Mouse (Mus musculus): ENCODE measurements around the gene 4930568D16Rik. TPM values are rescaled to one million over a fixed set of nuclear protein-coding genes. Genes with fewer than 3 reads are reported as not detected.

4930568D16Rik gene
- polyA plus RNA-seq (2012; rRNA removed), result not detected in 2 replicates

GRCm38 (mm10) chr2:35367629-35368028, at the start of gene 4930568D16Rik:
4930568D16Rik (minus strand) TSS chr2:35367729.
- no peaks in the 10 kb centered on the region for H3K4me1 ChIP-seq (ENCODE audit: control insufficient read depth, insufficient read depth, low read length)
- no peaks in the 10 kb centered on the region for H3K27me3 ChIP-seq (replicated peaks; ENCODE audit: control insufficient read depth, insufficient read depth, low read length)
- TF ChIP-seq POLR2A (IDR thresholded peaks at IDR 0.05; ENCODE audit: low read depth, low read length) (no peak), CTCF (conservative IDR thresholded peaks at IDR 0.05; ENCODE audit: insufficient read depth, insufficient read length, low read depth, low read length) (no peak)
- no peak for DNase-seq
- WGBS, result 77% methylated on average over 2 of the region's 2 CpGs
- no peak within 1 kb of the TSS for H3K27ac ChIP-seq (ENCODE audit: insufficient read depth, low read depth, low read length)
- H3K36me3 ChIP-seq (ENCODE audit: control insufficient read depth, insufficient read depth, low read length), result no peaks in the 10 kb centered on the region
- no peak within 1 kb of the TSS for H3K4me3 ChIP-seq (ENCODE audit: insufficient read depth, low read depth, low read length)

DNA sequence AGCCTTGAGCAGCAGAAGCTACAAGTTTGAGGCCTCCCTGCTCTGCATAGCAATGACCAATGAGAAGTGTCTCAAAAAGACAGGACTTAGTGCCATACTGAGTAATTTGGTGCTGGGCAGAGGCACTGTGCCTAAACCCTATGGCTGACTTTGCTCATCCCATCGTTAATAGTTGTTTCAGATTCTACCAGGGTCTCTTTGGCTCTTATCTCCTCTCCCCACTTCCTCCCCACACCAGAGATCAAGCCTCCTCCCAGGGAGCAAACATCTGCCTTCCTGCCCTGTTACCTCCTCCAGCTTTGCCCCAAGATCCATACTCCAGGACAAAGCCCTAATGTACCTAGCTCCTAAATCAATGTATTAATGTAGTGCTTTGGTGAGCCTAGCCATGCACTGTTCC, 49.7 kb upstream of the 4930568D16Rik start:
- WGBS, result 85% methylated on average over 1 of the region's 1 CpGs
- H3K4me3 ChIP-seq (ENCODE audit: insufficient read depth, low read depth, low read length), result no peak overlapping the region
- TF ChIP-seq POLR2A (IDR thresholded peaks at IDR 0.05; ENCODE audit: low read depth, low read length), result no peak
- TF ChIP-seq CTCF (conservative IDR thresholded peaks at IDR 0.05; ENCODE audit: insufficient read depth, insufficient read length, low read depth, low read length), result no peak
- H3K27me3 ChIP-seq (replicated peaks; ENCODE audit: control insufficient read depth, insufficient read depth, low read length), result no peaks in the 10 kb centered on the region
- no peaks in the 10 kb centered on the region for H3K36me3 ChIP-seq (ENCODE audit: control insufficient read depth, insufficient read depth, low read length)
- no peak for DNase-seq
- H3K27ac ChIP-seq (ENCODE audit: insufficient read depth, low read depth, low read length), result no peak overlapping the region
- H3K4me1 ChIP-seq (ENCODE audit: control insufficient read depth, insufficient read depth, low read length), result no peaks in the 10 kb centered on the region

DNA sequence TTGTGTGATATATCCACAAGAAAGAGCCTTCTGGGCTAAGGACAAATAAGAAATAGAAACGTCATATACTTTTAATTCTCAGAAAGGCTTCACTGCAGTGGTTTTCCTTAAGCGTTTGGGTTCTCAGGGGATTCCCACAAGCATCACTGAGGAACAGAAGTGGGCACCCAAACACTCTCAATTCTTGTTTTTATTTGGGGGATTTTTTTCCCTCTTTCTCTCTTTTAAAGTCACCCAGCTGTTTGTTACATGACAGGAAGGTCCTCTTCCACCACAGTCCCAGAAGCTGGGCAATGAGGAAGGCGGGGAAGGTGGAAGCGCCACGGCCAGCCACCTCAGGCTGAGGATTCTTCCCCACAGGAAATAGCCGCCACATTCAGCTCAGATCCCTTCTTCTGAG, 48.9 kb upstream of the 4930568D16Rik start:
- TF ChIP-seq POLR2A (IDR thresholded peaks at IDR 0.05; ENCODE audit: low read depth, low read length) (no peak), CTCF (conservative IDR thresholded peaks at IDR 0.05; ENCODE audit: insufficient read depth, insufficient read length, low read depth, low read length) (no peak)
- Histone ChIP-seq H3K27me3 (replicated peaks; ENCODE audit: control insufficient read depth, insufficient read depth, low read length) (no peaks in the 10 kb centered on the region), H3K36me3 (ENCODE audit: control insufficient read depth, insufficient read depth, low read length) (no peaks in the 10 kb centered on the region), H3K27ac (ENCODE audit: insufficient read depth, low read depth, low read length) (no peak overlapping the region), H3K4me3 (ENCODE audit: insufficient read depth, low read depth, low read length) (no peak overlapping the region), H3K4me1 (ENCODE audit: control insufficient read depth, insufficient read depth, low read length) (no peaks in the 10 kb centered on the region)
- 74% methylated on average over 6 of the region's 6 CpGs for WGBS
- no peak for DNase-seq

DNA sequence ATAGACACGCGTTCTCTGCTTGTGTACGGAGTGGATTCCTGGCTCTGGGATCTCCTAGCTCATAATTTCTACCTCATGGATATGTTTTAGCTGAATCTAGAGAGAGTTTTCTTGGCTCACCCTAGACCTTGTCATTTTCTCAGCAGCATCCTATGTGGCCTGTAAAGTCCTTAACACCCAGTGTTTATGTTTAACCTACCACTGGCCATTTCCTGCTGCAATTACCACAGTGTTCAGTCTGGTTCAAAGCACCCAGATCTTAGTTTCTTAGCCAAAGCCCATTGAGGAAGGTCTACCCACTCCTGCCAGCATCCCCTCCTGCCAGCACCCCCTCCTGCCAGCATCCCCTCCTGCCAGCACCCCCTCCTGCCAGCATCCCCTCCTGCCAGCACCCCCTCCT, 45.3 kb upstream of the 4930568D16Rik start:
- 93% methylated on average over 3 of the region's 3 CpGs for WGBS
- TF ChIP-seq POLR2A (IDR thresholded peaks at IDR 0.05; ENCODE audit: low read depth, low read length), result no peak
- no peak for TF ChIP-seq CTCF (conservative IDR thresholded peaks at IDR 0.05; ENCODE audit: insufficient read depth, insufficient read length, low read depth, low read length)
- no peaks in the 10 kb centered on the region for H3K4me1 ChIP-seq (ENCODE audit: control insufficient read depth, insufficient read depth, low read length)

DNA sequence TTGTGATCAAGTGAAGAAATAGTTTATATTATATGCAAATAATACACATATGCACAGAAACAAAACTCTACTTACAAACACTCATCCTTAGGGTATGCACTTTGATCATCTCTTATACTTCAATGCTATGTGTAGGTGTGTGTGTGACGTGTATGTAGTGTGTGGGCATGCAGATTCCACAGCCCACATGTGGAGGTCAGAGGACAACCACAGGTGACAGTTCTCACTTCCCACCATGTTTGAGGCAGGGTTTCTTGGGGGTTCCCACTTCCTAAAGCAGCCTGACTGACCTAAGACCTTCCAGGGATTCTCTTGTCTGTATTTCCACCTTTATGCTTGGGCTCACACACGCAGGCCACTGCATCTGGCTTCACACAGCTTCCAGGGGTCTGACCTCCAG, 44.7 kb upstream of the 4930568D16Rik start:
- TF ChIP-seq CTCF (conservative IDR thresholded peaks at IDR 0.05; ENCODE audit: insufficient read depth, insufficient read length, low read depth, low read length) (no peak), POLR2A (IDR thresholded peaks at IDR 0.05; ENCODE audit: low read depth, low read length) (no peak)
- DNase-seq, result no peak
- 73% methylated on average over 2 of the region's 2 CpGs for WGBS

More for the DNA sequence above, 45.3 kb upstream of the 4930568D16Rik start:
- no peak overlapping the region for H3K4me3 ChIP-seq (ENCODE audit: insufficient read depth, low read depth, low read length)
- H3K36me3 ChIP-seq (ENCODE audit: control insufficient read depth, insufficient read depth, low read length), result no peaks in the 10 kb centered on the region
- no peak overlapping the region for H3K27ac ChIP-seq (ENCODE audit: insufficient read depth, low read depth, low read length)
- no peak for DNase-seq
- no peaks in the 10 kb centered on the region for H3K27me3 ChIP-seq (replicated peaks; ENCODE audit: control insufficient read depth, insufficient read depth, low read length)

DNA sequence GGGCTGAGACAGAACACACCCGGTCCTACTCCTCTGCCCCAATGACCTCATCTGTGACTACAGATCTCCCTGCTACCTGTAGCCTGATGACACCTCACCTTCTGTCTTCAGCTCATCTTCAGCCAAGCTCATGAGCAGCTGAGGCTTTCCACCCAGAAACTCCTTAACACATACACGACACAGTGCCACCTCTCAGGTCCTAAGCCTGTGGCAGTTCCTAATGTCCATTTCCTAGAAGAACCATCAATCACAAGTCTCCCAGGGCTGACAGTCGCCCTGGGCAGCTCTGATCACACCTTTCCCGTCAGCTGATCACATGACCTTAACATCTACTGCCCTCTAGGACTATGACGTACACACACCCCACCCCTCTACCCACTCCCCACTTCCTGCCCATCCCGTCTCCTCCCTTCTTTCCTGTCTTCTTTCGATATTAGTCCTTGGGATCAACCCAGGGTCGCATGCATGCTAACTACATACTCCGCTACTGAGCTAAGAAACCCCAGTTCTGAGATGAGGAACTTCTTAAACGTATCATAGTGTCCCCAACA, 44.2 kb upstream of the 4930568D16Rik start:
- H3K27me3 ChIP-seq (replicated peaks; ENCODE audit: control insufficient read depth, insufficient read depth, low read length), result no peaks in the 10 kb centered on the region
- no peaks in the 10 kb centered on the region for H3K36me3 ChIP-seq (ENCODE audit: control insufficient read depth, insufficient read depth, low read length)
- DNase-seq, result peak; percentile 20
- H3K4me1 ChIP-seq (ENCODE audit: control insufficient read depth, insufficient read depth, low read length), result no peaks in the 10 kb centered on the region
- WGBS, result 61% methylated on average over 10 of the region's 10 CpGs
- H3K27ac ChIP-seq (ENCODE audit: insufficient read depth, low read depth, low read length), result no peak overlapping the region
- no peak overlapping the region for H3K4me3 ChIP-seq (ENCODE audit: insufficient read depth, low read depth, low read length)
- TF ChIP-seq POLR2A (IDR thresholded peaks at IDR 0.05; ENCODE audit: low read depth, low read length) (no peak), CTCF (conservative IDR thresholded peaks at IDR 0.05; ENCODE audit: insufficient read depth, insufficient read length, low read depth, low read length) (no peak)

More for the DNA sequence above, 44.7 kb upstream of the 4930568D16Rik start:
- H3K27me3 ChIP-seq (replicated peaks; ENCODE audit: control insufficient read depth, insufficient read depth, low read length), result no peaks in the 10 kb centered on the region
- no peak overlapping the region for H3K27ac ChIP-seq (ENCODE audit: insufficient read depth, low read depth, low read length)
- H3K4me3 ChIP-seq (ENCODE audit: insufficient read depth, low read depth, low read length), result no peak overlapping the region
- no peaks in the 10 kb centered on the region for H3K4me1 ChIP-seq (ENCODE audit: control insufficient read depth, insufficient read depth, low read length)
- H3K36me3 ChIP-seq (ENCODE audit: control insufficient read depth, insufficient read depth, low read length), result no peaks in the 10 kb centered on the region

GRCm38 (mm10) chr2:35409466-35409865, 41.9 kb upstream of the 4930568D16Rik start:
- no peak for DNase-seq
- Histone ChIP-seq H3K36me3 (ENCODE audit: control insufficient read depth, insufficient read depth, low read length) (no peaks in the 10 kb centered on the region), H3K4me1 (ENCODE audit: control insufficient read depth, insufficient read depth, low read length) (no peaks in the 10 kb centered on the region), H3K27ac (ENCODE audit: insufficient read depth, low read depth, low read length) (no peak overlapping the region), H3K27me3 (replicated peaks; ENCODE audit: control insufficient read depth, insufficient read depth, low read length) (no peaks in the 10 kb centered on the region), H3K4me3 (ENCODE audit: insufficient read depth, low read depth, low read length) (no peak overlapping the region)
- no peak for TF ChIP-seq CTCF (conservative IDR thresholded peaks at IDR 0.05; ENCODE audit: insufficient read depth, insufficient read length, low read depth, low read length)
- TF ChIP-seq POLR2A (IDR thresholded peaks at IDR 0.05; ENCODE audit: low read depth, low read length), result no peak
- WGBS, result 91% methylated on average over 6 of the region's 6 CpGs

All from kidney, adult 2 months (tissue).